ENCODE assay signal across 9 mouse cellular contexts in genomic region chr9:62881871-62882270, GRCm38 (mm10). TPM values are rescaled to one million over a fixed set of nuclear protein-coding genes. Genes with fewer than 3 reads are reported as not detected.
A peak's percentile ranks its signal among the peaks of the same experiment; 100 is the strongest.
DNase-seq lines count a peak whose midpoint lies in the region; ATAC-seq lines count a peak whose summit lies in the region.
"Had no signal": no experiment of that assay in that cellular context is flagged by ENCODE, and none has a peak within 500 bp of the region (broad histone marks: within the 10 kb centered on the region; RNA-seq: fewer than 3 reads in every experiment).

No protein-coding gene starts in this region.

- 0 out of 2 replicates have a peak overlapping the region, but pooled peaks have one; percentile 35 for H3K27ac ChIP-seq in heart, embryonic 11.5 days (ENCODE audit: low read depth, low read length)
- no peak overlapping the region for H3K27ac ChIP-seq in neural tube, embryonic 15.5 days (replicated peaks)

- H3K9me3 ChIP-seq in heart, embryonic 11.5 days (replicated peaks; ENCODE audit: control insufficient read depth, low read length) = no peaks in the 10 kb centered on the region
- no peaks in the 10 kb centered on the region for H3K9me3 ChIP-seq in neural tube, embryonic 15.5 days (replicated peaks)
- H3K9me3 ChIP-seq: G1E had no signal

- H3K36me3 ChIP-seq in heart, embryonic 11.5 days (ENCODE audit: control insufficient read depth, insufficient read depth, low read length) = peaks cover 16% of the 10 kb centered on the region
- peaks cover 41% of the 10 kb centered on the region for H3K36me3 ChIP-seq in neural tube, embryonic 15.5 days

- DNase-seq in kidney, postnatal 10 days = peak; percentile 36
- DNase-seq in kidney, adult 8-10 months = no peak
- peak; percentile 27 for DNase-seq in cerebellum, adult 8-10 months
- DNase-seq in lung, postnatal 14 days = peak; percentile 53
- no peak for DNase-seq in thymus, postnatal 36 days

- no peak overlapping the region for H3K9ac ChIP-seq in heart, embryonic 11.5 days (ENCODE audit: low read depth, low read length)
- no peak overlapping the region for H3K9ac ChIP-seq in neural tube, embryonic 15.5 days (replicated peaks)

- H3K4me1 ChIP-seq in heart, embryonic 11.5 days (ENCODE audit: control insufficient read depth, insufficient read depth, low read length) = peaks cover 7% of the 10 kb centered on the region; the same call in 1 of the 2 replicates
- H3K4me1 ChIP-seq in neural tube, embryonic 15.5 days = no peaks in the 10 kb centered on the region

- no peaks in the 10 kb centered on the region for H3K27me3 ChIP-seq in heart, embryonic 11.5 days (ENCODE audit: control insufficient read depth, insufficient read depth, low read length)
- H3K27me3 ChIP-seq in neural tube, embryonic 15.5 days (replicated peaks) = no peaks in the 10 kb centered on the region

- WGBS in heart, embryonic 11.5 days (ENCODE audit: insufficient replicate concordance) = 67% methylated on average over 12 of the region's 12 CpGs
- 79% methylated on average over 12 of the region's 12 CpGs for WGBS in neural tube, embryonic 15.5 days

- no peak overlapping the region for H3K4me2 ChIP-seq in heart, embryonic 11.5 days
- no peak overlapping the region for H3K4me2 ChIP-seq in neural tube, embryonic 15.5 days

- no peak overlapping the region for H3K4me3 ChIP-seq in heart, embryonic 11.5 days (ENCODE audit: low read depth, low read length)
- no peak overlapping the region for H3K4me3 ChIP-seq in neural tube, embryonic 15.5 days (replicated peaks)

- ATAC-seq in heart, embryonic 11.5 days (replicated peaks; ENCODE audit: insufficient number of reproducible peaks, low FRiP score, low TSS enrichment) = no peak
- ATAC-seq in megakaryocyte-erythroid progenitor cell, adult 5-6 weeks (replicated peaks; ENCODE audit: low FRiP score, low TSS enrichment, poor library complexity, severe bottlenecking) = no peak
- no peak for ATAC-seq in neural tube, embryonic 15.5 days (ENCODE audit: low FRiP score)

RNA-seq across cellular contexts. Expression of gene Calml4, which starts 24.0 kb away (rescaled TPM):
- 0.24 and 0.79 TPM in 2 replicates for polyA plus RNA-seq in heart, embryonic 11.5 days (2014; fragmentation: Nextera tagmentation; extraction: Ambion mirVana)
- total RNA-seq in megakaryocyte-erythroid progenitor cell, adult 5-6 weeks (2014; fragmentation: Nextera tagmentation) = 4.0 and 5.8 TPM in 2 replicates
- 2.2 TPM in 1 of 2 replicates, not detected in the other for total RNA-seq in megakaryocyte-erythroid progenitor cell, adult 5-6 weeks (2017)
- polyA plus RNA-seq in neural tube, embryonic 15.5 days (2015; fragmentation: Nextera tagmentation; extraction: Ambion mirVana) = 7.1 and 21.3 TPM in 2 replicates

RNA-seq across cellular contexts. Expression of gene Cln6, which starts 43.3 kb away (rescaled TPM):
- 17.9 and 21.0 TPM in 2 replicates for polyA plus RNA-seq in heart, embryonic 11.5 days (2014; fragmentation: Nextera tagmentation; extraction: Ambion mirVana)
- 57.7 and 73.1 TPM in 2 replicates for total RNA-seq in megakaryocyte-erythroid progenitor cell, adult 5-6 weeks (2014; fragmentation: Nextera tagmentation)
- total RNA-seq in megakaryocyte-erythroid progenitor cell, adult 5-6 weeks (2017) = 11.3 and 21.8 TPM in 2 replicates
- 5.7 and 10.5 TPM in 2 replicates for polyA plus RNA-seq in neural tube, embryonic 15.5 days (2015; fragmentation: Nextera tagmentation; extraction: Ambion mirVana)

Comparison
In these comparisons a context has a peak if more than half of its experiments do, and no peak if none do; other contexts are left out.
1. DNase-seq: peak in kidney, postnatal 10 days (single experiment), cerebellum, adult 8-10 months (single experiment) and lung, postnatal 14 days (single experiment); none in kidney, adult 8-10 months (0 of 2) and thymus, postnatal 36 days (0 of 2).